Mouse (Mus musculus) ES-E14 (cell line): ENCODE measurements around the gene Hmcn2.

Experiments used
- HCFC1 ChIP-seq: IDR thresholded peaks from 2 replicates; pipeline ENCODE4 v1.6.1; 2012; ENCODE audit warnings: low read length, inconsistent platforms, borderline replicate concordance; ENCODE audit not compliant: insufficient read depth
- MAFK ChIP-seq: IDR thresholded peaks from 2 replicates; pipeline ENCODE4 v1.6.1; 2014; ENCODE audit warnings: mild to moderate bottlenecking, low read depth, low read length, inconsistent platforms; ENCODE audit not compliant: insufficient read depth
- ZC3H11A ChIP-seq: IDR thresholded peaks from 2 replicates; pipeline ENCODE4 v1.6.1; 2012; ENCODE audit warnings: low read depth, mild to moderate bottlenecking, inconsistent platforms, low read length, borderline replicate concordance
- ZNF384 ChIP-seq: IDR thresholded peaks from 2 replicates; pipeline ENCODE4 v1.6.1; 2012; ENCODE audit warnings: low read depth, low read length, inconsistent platforms

GRCm38 (mm10) chr2:31472406-31473065, 158.3 kb downstream of the Hmcn2 start:
- TF ChIP-seq ZC3H11A (no peak; the same call in 1 of the 2 replicates), ZNF384 (no peak), MAFK (no peak), HCFC1 (no peak)
